Mouse (Mus musculus) adrenal gland, postnatal 25 days (tissue): ENCODE measurements at regions not wholly inside any gene's neighbourhood (a gene's known extent, or its start where the extent isn't known, plus 50 kb on each side); places are given as distances from the start of the nearest gene placed in this dataset.

Experiments used
- DNase-seq: peaks from one replicate; pipeline ENCODE4 v3.0.0; 2021; ENCODE audit warnings: mixed read lengths

GRCm38 (mm10) chr6:54754810-54755209 is 61.9 kb upstream of the Znrf2 start:
- DNase-seq, result no peak

GRCm38 (mm10) chr6:54757511-54757911 is 59.2 kb upstream of the Znrf2 start:
- DNase-seq, result no peak

GRCm38 (mm10) chr6:54758112-54758511 is 58.6 kb upstream of the Znrf2 start:
- DNase-seq, result peak; percentile 45

- no peak for DNase-seq
These were observed 57.5 kb upstream of the Znrf2 start for GRCm38 (mm10) chr6:54759263-54759662.

- DNase-seq, result no peak
These were observed 56.7 kb upstream of the Znrf2 start for GRCm38 (mm10) chr6:54759942-54760498.

GRCm38 (mm10) chr6:54760541-54760940 is 56.2 kb upstream of the Znrf2 start:
- DNase-seq, result no peak

GRCm38 (mm10) chr6:54762021-54762420 is 54.7 kb upstream of the Znrf2 start:
- no peak for DNase-seq

- no peak for DNase-seq
These were observed 54.2 kb upstream of the Znrf2 start for GRCm38 (mm10) chr6:54762499-54762898.

GRCm38 (mm10) chr6:54763669-54764068 is 53.0 kb upstream of the Znrf2 start:
- no peak for DNase-seq

- DNase-seq, result no peak
These were observed 51.0 kb upstream of the Znrf2 start for GRCm38 (mm10) chr6:54765715-54766114.

- DNase-seq, result no peak
These were observed 50.1 kb upstream of the Znrf2 start for GRCm38 (mm10) chr6:54766485-54767112.
